Mouse (Mus musculus) heart, adult 9 months (tissue): Measurements from ENCODE around the gene Pcbp1.

Experiments used
- DNase-seq, 2 experiments: peaks; one replicate each; pipeline ENCODE4 v3.0.0; 2022; ENCODE audit warnings: low spot score in 2 of 2

Gene Pcbp1

GRCm38 (mm10) chr6:86523755-86524434 lies 2.2 kb downstream of the Pcbp1 start:
- no peak for DNase-seq

- DNase-seq, result no peak
Measured at GRCm38 (mm10) chr6:86523242-86523754, 2.8 kb downstream of the Pcbp1 start.

- no peak for DNase-seq
Measured at GRCm38 (mm10) chr6:86522001-86522911, 3.9 kb downstream of the Pcbp1 start.

- no peak for DNase-seq
Measured at GRCm38 (mm10) chr6:86519767-86520345, 6.3 kb downstream of the Pcbp1 start.

GRCm38 (mm10) chr6:86516021-86516420 lies 10.1 kb downstream of the Pcbp1 start:
- peak; percentile 59 to 68 for DNase-seq

GRCm38 (mm10) chr6:86513296-86513695 lies 12.8 kb downstream of the Pcbp1 start:
- no peak for DNase-seq

- DNase-seq, result no peak
Measured at GRCm38 (mm10) chr6:86510979-86511378, 15.1 kb downstream of the Pcbp1 start.

GRCm38 (mm10) chr6:86509866-86510200 lies 16.3 kb downstream of the Pcbp1 start:
- no peak for DNase-seq

GRCm38 (mm10) chr6:86509194-86509865 lies 16.8 kb downstream of the Pcbp1 start:
- DNase-seq, result no peak

GRCm38 (mm10) chr6:86508736-86509135 lies 17.4 kb downstream of the Pcbp1 start:
- DNase-seq, result no peak

- no peak for DNase-seq
Measured at GRCm38 (mm10) chr6:86507116-86507515, 19.0 kb downstream of the Pcbp1 start.

- no peak for DNase-seq
Measured at GRCm38 (mm10) chr6:86506309-86506708, 19.8 kb downstream of the Pcbp1 start.

- no peak for DNase-seq
Measured at GRCm38 (mm10) chr6:86505671-86506070, 20.4 kb downstream of the Pcbp1 start.

GRCm38 (mm10) chr6:86503513-86503912 lies 22.6 kb downstream of the Pcbp1 start:
- DNase-seq, result no peak

- no peak for DNase-seq
Measured at GRCm38 (mm10) chr6:86499571-86500109, 26.5 kb downstream of the Pcbp1 start.

GRCm38 (mm10) chr6:86497942-86498732 lies 28.0 kb downstream of the Pcbp1 start:
- DNase-seq, result no peak

- DNase-seq, result peak in 1 of 2 experiments; percentile 42
Measured at GRCm38 (mm10) chr6:86497071-86497815, 28.9 kb downstream of the Pcbp1 start.

GRCm38 (mm10) chr6:86496585-86496984 lies 29.5 kb downstream of the Pcbp1 start:
- no peak for DNase-seq

GRCm38 (mm10) chr6:86496127-86496526 lies 30.0 kb downstream of the Pcbp1 start:
- no peak for DNase-seq

GRCm38 (mm10) chr6:86495661-86496060 lies 30.5 kb downstream of the Pcbp1 start:
- DNase-seq, result no peak
